Mouse (Mus musculus) stomach, postnatal 0 days (tissue): ENCODE results near the gene Tet3. TPM values are rescaled to one million over a fixed set of nuclear protein-coding genes. Genes with fewer than 3 reads are reported as not detected.

Experiments used
- ATAC-seq: fragments of 200-750 bp; cut with Nextera tagmentation; 2 replicates; pipeline ENCODE4 v1.8.0; 2017; ENCODE audit not compliant: low FRiP score, low TSS enrichment
- DNase-seq: peaks from one replicate; pipeline ENCODE4 v3.0.0-alpha.2; 2016; ENCODE audit warnings: low spot score
- H3K27ac ChIP-seq: fragments of 300-500 bp; sonication (generic); replicated peaks from 2 replicates; pipeline ENCODE4 v1.5.1; 2014; ENCODE audit warnings: mild to moderate bottlenecking, control low read depth
- H3K27me3 ChIP-seq: fragments of 300-500 bp; sonication (generic); 2 replicates; pipeline ENCODE4 v1.6.1; 2014; ENCODE audit warnings: low read length; ENCODE audit not compliant: control insufficient read depth, insufficient read depth
- H3K36me3 ChIP-seq: fragments of 300-500 bp; sonication (generic); 2 replicates; pipeline ENCODE4 v1.6.1; 2014; ENCODE audit warnings: low read length, mixed read lengths; ENCODE audit not compliant: control insufficient read depth, insufficient read depth
- H3K4me1 ChIP-seq: fragments of 300-500 bp; sonication (generic); replicated peaks from 2 replicates; pipeline ENCODE4 v1.6.1; 2014; ENCODE audit warnings: antibody characterized with exemption; ENCODE audit not compliant: control insufficient read depth, insufficient read depth
- H3K4me2 ChIP-seq: fragments of 300-500 bp; sonication (generic); replicated peaks from 2 replicates; pipeline ENCODE4 v1.6.1; 2014; ENCODE audit warnings: low read depth, mild to moderate bottlenecking, control low read depth, moderate library complexity
- H3K4me3 ChIP-seq: fragments of 300-500 bp; sonication (generic); 2 replicates; pipeline ENCODE4 v1.5.1; 2014; ENCODE audit warnings: low read depth, low read length, control low read depth
- H3K9ac ChIP-seq: fragments of 300-500 bp; sonication (generic); 2 replicates; pipeline ENCODE4 v1.6.1; 2014; ENCODE audit warnings: mild to moderate bottlenecking, low read length, control low read depth, mixed read lengths
- H3K9me3 ChIP-seq: fragments of 300-500 bp; sonication (generic); 2 replicates; pipeline ENCODE4 v1.6.1; 2016; ENCODE audit warnings: low read length; ENCODE audit not compliant: control insufficient read depth
- CTCF ChIP-seq: IDR thresholded peaks from 2 replicates; pipeline ENCODE4 v1.5.1; 2016; ENCODE audit warnings: antibody characterized with exemption, low read depth, mild to moderate bottlenecking, moderate library complexity
- EP300 ChIP-seq: optimal IDR thresholded peaks from 2 replicates; pipeline ENCODE3; 2016; ENCODE audit warnings: antibody characterized with exemption
- WGBS: fragments of 180-500 bp; shearing (Covaris S2); extraction: QIAGEN DNeasy Blood & Tissue Kit; methylation state at CpG from one replicate; pipeline ENCODE4 v1.1.7; 2014; 5-methylcytosine and 5-hydroxymethylcytosine counted together
- polyA plus RNA-seq: library from polyadenylated mRNA; unstranded; fragments of >200 nt; fragmentation: Nextera tagmentation; extraction: Ambion mirVana; gene quantifications from 2 replicates; pipeline ENCODE4 v1.2.1, GENCODE M21; 2015

Tet3 gene
- polyA plus RNA-seq, 1 experiment from 2014 or later: 22.7 TPM

DNA sequence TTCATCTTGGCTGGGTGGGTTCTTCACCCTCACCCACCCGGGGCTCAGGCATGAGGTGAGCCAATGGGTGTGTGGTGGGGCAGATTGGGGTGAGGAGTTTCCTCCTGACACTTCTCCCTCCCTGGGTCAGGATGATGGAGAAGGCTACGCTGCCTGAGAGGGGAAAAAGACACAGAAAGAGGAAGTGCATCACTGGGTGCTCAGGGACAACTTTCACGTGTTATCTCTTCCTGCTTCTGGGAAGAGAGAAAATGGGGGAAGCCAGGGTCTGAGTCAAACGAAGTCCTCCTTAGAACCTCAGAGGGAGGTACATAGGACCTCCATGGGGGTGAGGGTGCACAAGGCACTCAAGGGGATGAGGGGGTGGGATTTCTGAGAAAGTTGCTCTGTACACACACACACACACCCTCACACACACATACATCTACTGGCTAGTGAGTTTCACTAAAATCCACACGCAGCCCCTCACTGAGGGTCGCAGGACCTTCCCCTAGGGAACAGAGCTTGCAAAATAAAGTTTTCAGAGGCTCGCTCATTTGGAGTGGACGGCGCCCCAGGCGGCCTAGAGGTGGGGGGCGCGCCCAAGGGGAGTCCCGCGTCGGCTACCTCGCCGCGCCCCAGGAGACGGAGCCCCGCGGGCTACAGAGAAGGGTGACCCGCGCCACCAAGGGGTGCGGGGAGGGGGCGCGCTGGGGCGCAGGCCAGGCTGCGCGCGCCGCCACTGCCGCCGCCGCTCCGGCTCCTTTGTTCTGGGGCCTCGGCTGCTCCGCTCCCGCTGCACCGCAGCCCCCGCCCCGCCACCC is 3.4 kb downstream of the Tet3 start:
- Histone ChIP-seq H3K4me3 (peak overlapping the region; percentile 82), H3K4me1 (peaks cover 16% of the 10 kb centered on the region), H3K27me3 (no peaks in the 10 kb centered on the region), H3K27ac (peak overlapping the region; percentile 97), H3K4me2 (peak overlapping the region; percentile 93), H3K36me3 (no peaks in the 10 kb centered on the region), H3K9ac (peak overlapping the region; percentile 92), H3K9me3 (no peaks in the 10 kb centered on the region)
- TF ChIP-seq EP300: no peak
- TF ChIP-seq CTCF: no peak
- peak; percentile 13; the same call in 1 of the 2 replicates for ATAC-seq
- peak; percentile 17 for DNase-seq
- under 1% methylated on average over 24 of the region's 41 CpGs for WGBS

DNA sequence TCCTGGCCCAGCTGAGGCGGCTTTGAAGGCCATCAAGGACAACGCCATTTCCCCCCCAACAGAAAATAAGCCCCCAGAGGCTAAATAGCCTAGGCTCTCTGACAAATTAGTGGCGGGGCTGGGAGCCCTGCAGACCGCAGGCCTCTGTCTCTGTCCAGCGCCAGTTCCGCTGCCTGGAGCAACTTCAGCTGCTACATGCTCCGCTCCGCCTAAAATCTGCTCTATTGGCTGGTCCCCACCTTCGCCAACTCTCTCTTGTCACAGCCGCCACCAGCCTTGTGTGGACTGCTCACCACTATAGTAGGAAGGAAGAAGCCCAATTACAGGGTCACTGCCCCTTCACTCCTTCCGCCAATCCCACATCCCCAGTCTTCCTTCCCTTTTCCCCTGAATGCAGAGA is 5.2 kb downstream of the Tet3 start:
- Histone ChIP-seq H3K4me1 (peaks cover 16% of the 10 kb centered on the region), H3K27me3 (no peaks in the 10 kb centered on the region), H3K36me3 (no peaks in the 10 kb centered on the region), H3K9me3 (no peaks in the 10 kb centered on the region), H3K27ac (0 out of 2 replicates have a peak overlapping the region, but pooled peaks have one; percentile 49), H3K9ac (0 out of 2 replicates have a peak overlapping the region, but pooled peaks have one; percentile 8), H3K4me3 (peak overlapping the region; percentile 17), H3K4me2 (peak overlapping the region; percentile 93)
- DNase-seq (peak; percentile 46), ATAC-seq (no peak)
- no peak for TF ChIP-seq EP300
- TF ChIP-seq CTCF: no peak
- WGBS: 34% methylated on average over 11 of the region's 11 CpGs

DNA sequence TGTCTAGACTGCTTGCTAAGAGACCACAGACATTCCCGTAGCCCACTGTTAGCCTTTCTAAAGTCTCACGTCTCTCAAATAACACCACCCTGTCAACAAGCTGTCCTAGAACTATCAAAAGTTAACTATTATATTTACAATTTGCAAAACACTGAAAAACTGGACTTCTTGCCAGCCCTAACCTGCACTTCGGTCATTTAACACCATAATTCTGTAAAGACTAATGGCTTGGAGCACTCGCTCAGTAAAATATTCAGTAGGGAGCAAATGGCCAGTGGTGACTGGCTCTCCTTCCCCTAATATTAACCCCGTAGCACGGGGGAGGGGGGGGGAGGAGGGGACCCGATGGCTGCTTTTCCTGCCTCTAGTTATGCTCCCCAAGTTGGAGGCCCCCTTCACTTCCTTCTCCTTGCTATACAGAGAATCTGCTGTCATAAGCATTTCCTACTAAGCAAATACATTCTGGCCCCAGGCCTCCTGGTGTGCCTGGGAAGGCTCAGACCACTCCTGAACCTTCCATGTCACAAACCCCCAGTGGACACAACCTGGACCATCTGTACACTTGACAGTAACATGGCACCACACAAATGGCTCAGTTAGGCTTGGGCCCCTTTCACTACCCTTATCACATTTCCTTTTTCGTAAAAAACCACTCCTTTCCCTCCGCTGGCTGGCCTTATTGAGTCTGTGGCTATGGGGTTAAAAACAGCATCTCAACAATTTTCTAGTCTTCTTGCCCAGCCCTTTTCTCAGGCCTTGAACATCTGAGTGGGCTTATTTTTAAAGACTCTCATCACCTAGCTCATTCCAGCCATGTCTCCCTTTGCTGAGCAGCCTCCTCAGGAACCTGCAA is 8.2 kb downstream of the Tet3 start:
- peaks cover 14% of the 10 kb centered on the region for H3K4me1 ChIP-seq
- 0 out of 2 replicates have a peak overlapping the region, but pooled peaks have one; percentile 13 for H3K27ac ChIP-seq
- no peak for TF ChIP-seq CTCF
- no peak for TF ChIP-seq EP300
- H3K27me3 ChIP-seq: no peaks in the 10 kb centered on the region
- H3K9me3 ChIP-seq: no peaks in the 10 kb centered on the region
- H3K36me3 ChIP-seq: no peaks in the 10 kb centered on the region
- no peak overlapping the region for H3K4me2 ChIP-seq
- 45% methylated on average over 8 of the region's 9 CpGs for whole genome bisulfite sequencing
- ATAC-seq (no peak), DNase-seq (peak; percentile 13)
- H3K4me3 ChIP-seq: no peak overlapping the region
- H3K9ac ChIP-seq: no peak overlapping the region

DNA sequence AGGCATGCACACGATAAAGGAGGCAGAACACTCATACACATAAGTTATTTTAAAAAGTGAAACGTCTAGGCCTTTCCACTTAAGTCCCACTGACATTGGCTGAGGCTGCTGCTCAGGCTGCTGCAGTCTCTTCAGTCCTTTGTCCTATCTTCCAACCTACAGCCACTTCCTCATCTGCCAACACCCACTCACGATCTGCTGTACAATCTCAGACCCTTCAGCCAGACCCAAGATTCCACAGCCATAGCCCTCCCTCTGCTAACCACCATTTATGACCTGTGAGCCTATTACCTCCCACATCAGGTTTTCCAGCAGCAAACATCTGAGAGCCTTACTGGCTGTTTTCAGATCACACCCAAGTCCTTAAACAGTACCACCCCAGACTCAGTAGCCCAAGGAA is 9.4 kb downstream of the Tet3 start:
- H3K4me2 ChIP-seq: no peak overlapping the region
- no peak for ATAC-seq

DNA sequence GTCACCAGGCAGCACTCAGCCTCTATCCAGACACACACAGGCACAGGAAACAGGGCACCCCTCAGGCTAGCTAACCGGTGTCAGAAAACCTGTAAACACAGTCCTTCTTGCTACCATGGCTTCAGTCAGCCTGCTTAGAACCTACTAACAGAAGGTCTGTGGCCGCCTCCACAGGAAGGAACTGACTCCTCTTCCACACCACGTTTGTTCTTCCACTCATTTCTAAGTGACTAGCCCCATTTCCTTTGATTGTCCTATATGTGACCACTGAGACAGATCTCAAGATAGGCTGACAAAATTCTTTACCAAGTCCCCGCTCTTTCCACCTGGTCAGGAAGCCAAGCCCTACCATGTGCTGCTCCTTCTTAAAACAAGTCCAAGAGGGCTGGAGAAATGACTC is 10.0 kb downstream of the Tet3 start:
- Histone ChIP-seq H3K27ac (no peak overlapping the region), H3K9ac (no peak overlapping the region), H3K27me3 (no peaks in the 10 kb centered on the region), H3K36me3 (no peaks in the 10 kb centered on the region), H3K4me2 (no peak overlapping the region), H3K9me3 (no peaks in the 10 kb centered on the region), H3K4me3 (no peak overlapping the region), H3K4me1 (peaks cover 14% of the 10 kb centered on the region)
- WGBS: 75% methylated on average over 4 of the region's 4 CpGs
- TF ChIP-seq EP300 (no peak), CTCF (no peak)
- ATAC-seq (no peak), DNase-seq (no peak)

More for the DNA sequence above, 9.4 kb downstream of the Tet3 start:
- Histone ChIP-seq H3K4me1 (peaks cover 12% of the 10 kb centered on the region), H3K4me3 (no peak overlapping the region), H3K27me3 (no peaks in the 10 kb centered on the region), H3K9ac (no peak overlapping the region), H3K36me3 (no peaks in the 10 kb centered on the region), H3K27ac (no peak overlapping the region), H3K9me3 (no peaks in the 10 kb centered on the region)
- peak; percentile 14 for DNase-seq
- WGBS: 43% methylated on average over 3 of the region's 3 CpGs
- TF ChIP-seq EP300: no peak
- no peak for TF ChIP-seq CTCF
